Comparison of ENCODE assay signal across 31 mouse cellular contexts in the genomic region with DNA sequence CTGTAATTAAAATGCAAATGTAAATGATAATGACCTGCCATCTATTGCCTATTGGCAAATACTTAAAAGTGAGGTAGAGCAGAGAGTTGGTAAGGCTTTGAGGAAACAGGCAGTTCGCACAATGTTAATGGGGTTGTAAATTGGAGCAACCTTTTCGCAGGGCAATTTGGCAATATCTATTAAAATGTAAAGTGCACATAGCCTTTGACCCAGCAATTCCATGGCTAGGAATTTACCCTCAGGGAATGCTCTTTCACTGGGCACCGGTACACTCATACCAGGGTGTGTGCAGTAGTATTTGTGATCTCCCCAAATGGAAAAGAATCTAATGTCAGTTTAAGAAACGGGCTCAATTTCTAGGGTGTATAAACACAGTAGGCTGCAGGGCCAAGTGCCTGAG. TPM values are rescaled to one million over a fixed set of nuclear protein-coding genes. Genes with fewer than 3 reads are reported as not detected.
"Had no signal": no experiment of that assay in that cellular context is flagged by ENCODE, and none has a peak within 500 bp of the region (broad histone marks: within the 10 kb centered on the region; RNA-seq: fewer than 3 reads in every experiment).

No protein-coding gene starts in this region.

- H3K27ac ChIP-seq: heart, embryonic 10.5 days; hindbrain, embryonic 12.5 days; hindbrain, embryonic 14.5 days; kidney, postnatal 0 days; layer of hippocampus, adult 2 months; left cerebral cortex, adult 2 months; limb, embryonic 10.5 days; limb, embryonic 12.5 days; liver, embryonic 13.5 days; liver, embryonic 15.5 days had no signal

- H3K4me3 ChIP-seq: heart, embryonic 10.5 days; heart, embryonic 12.5 days; hindbrain, embryonic 10.5 days; hindbrain, embryonic 12.5 days; layer of hippocampus, adult 2 months; left cerebral cortex, adult 2 months; limb, embryonic 10.5 days; limb, embryonic 12.5 days; liver, embryonic 13.5 days; liver, embryonic 15.5 days had no signal

- H3K9me3 ChIP-seq: heart, embryonic 10.5 days; heart, embryonic 12.5 days; hindbrain, embryonic 10.5 days; hindbrain, embryonic 12.5 days; limb, embryonic 10.5 days; limb, embryonic 12.5 days; liver, embryonic 13.5 days; liver, embryonic 15.5 days had no signal

- H3K27me3 ChIP-seq: hindbrain, embryonic 12.5 days; liver, embryonic 13.5 days; liver, embryonic 15.5 days had no signal

- ATAC-seq: forebrain, postnatal 0 days; inflammation-experienced regulatory T-cells, adult 6 months; intestine, embryonic 16.5 days had no signal

- H3K9ac ChIP-seq: forebrain, postnatal 0 days; heart, embryonic 12.5 days; hindbrain, embryonic 12.5 days; hindbrain, embryonic 14.5 days; limb, embryonic 12.5 days; liver, embryonic 13.5 days; liver, embryonic 15.5 days had no signal

- H3K36me3 ChIP-seq: heart, embryonic 10.5 days; heart, embryonic 12.5 days; hindbrain, embryonic 10.5 days; hindbrain, embryonic 12.5 days; limb, embryonic 10.5 days; limb, embryonic 12.5 days; liver, embryonic 13.5 days; liver, embryonic 15.5 days had no signal

- DNase-seq: forebrain, postnatal 0 days; gastrocnemius, postnatal 10 days; gastrocnemius, postnatal 25 days; heart, adult 18-20 months; heart, postnatal 10 days; heart, postnatal 4 days; kidney, postnatal 25 days; kidney, postnatal 4 days; liver; liver, embryonic 13.5 days had no signal

- H3K4me1 ChIP-seq: heart, embryonic 10.5 days; liver, embryonic 15.5 days had no signal

- H3K4me2 ChIP-seq: heart, embryonic 12.5 days; hindbrain, embryonic 12.5 days; hindbrain, embryonic 14.5 days; limb, embryonic 12.5 days; liver, embryonic 11.5 days; liver, embryonic 13.5 days; liver, embryonic 15.5 days had no signal

RNA-seq across cellular contexts. Expression of a gene that starts 17.6 kb away (rescaled TPM):
- total RNA-seq: gastrocnemius, adult 18-20 months; gastrocnemius, postnatal 10 days; gastrocnemius, postnatal 25 days; gastrocnemius, postnatal 4 days; granulocyte monocyte progenitor cell, adult 5-6 weeks; heart, adult 18-20 months; heart, postnatal 4 days had no signal
- polyA plus RNA-seq: forebrain, postnatal 0 days; heart, embryonic 10.5 days; heart, embryonic 12.5 days; heart, embryonic 14.5 days; heart, embryonic 16.5 days; hindbrain, embryonic 10.5 days; hindbrain, embryonic 12.5 days; hindbrain, embryonic 14.5 days; hindbrain, embryonic 16.5 days; inflammation-experienced regulatory T-cells, adult 6 months; intestine, embryonic 16.5 days; kidney, embryonic 14.5 days; kidney, postnatal 0 days; limb, embryonic 10.5 days; liver, embryonic 11.5 days; liver, embryonic 13.5 days; liver, embryonic 15.5 days had no signal

RNA-seq across cellular contexts. Expression of a gene that starts 20.8 kb away (rescaled TPM):
- total RNA-seq: gastrocnemius, postnatal 10 days; gastrocnemius, postnatal 25 days; gastrocnemius, postnatal 4 days; granulocyte monocyte progenitor cell, adult 5-6 weeks had no signal
- polyA plus RNA-seq: inflammation-experienced regulatory T-cells, adult 6 months; limb, embryonic 10.5 days had no signal

RNA-seq across cellular contexts. Expression of a gene that starts 48.9 kb away (rescaled TPM):
- total RNA-seq: gastrocnemius, postnatal 10 days; gastrocnemius, postnatal 25 days; granulocyte monocyte progenitor cell, adult 5-6 weeks; heart, adult 18-20 months; heart, postnatal 4 days had no signal
- polyA plus RNA-seq: heart, embryonic 12.5 days; inflammation-experienced regulatory T-cells, adult 6 months; kidney, embryonic 14.5 days; kidney, postnatal 0 days; liver, embryonic 13.5 days had no signal
